Mouse (Mus musculus) small intestine, adult 2 months (tissue): ENCODE data around the gene Cyp24a1.

ENCODE experiments used
- CTCF ChIP-seq: fragments of 200-500 bp; IDR thresholded peaks from 2 replicates; pipeline ENCODE4 v1.5.1; 2012; ENCODE audit warnings: low read depth, mild to moderate bottlenecking, control low read depth, inconsistent platforms, low read length, moderate library complexity, mixed read lengths; ENCODE audit not compliant: insufficient replicate concordance, insufficient read length; ENCODE audit errors: extremely low read depth
- POLR2A ChIP-seq: fragments of 200-500 bp; IDR thresholded peaks from 2 replicates; pipeline ENCODE4 v1.6.1; 2012; ENCODE audit warnings: low read depth, mild to moderate bottlenecking, control low read depth, inconsistent platforms, low read length, moderate library complexity

DNA sequence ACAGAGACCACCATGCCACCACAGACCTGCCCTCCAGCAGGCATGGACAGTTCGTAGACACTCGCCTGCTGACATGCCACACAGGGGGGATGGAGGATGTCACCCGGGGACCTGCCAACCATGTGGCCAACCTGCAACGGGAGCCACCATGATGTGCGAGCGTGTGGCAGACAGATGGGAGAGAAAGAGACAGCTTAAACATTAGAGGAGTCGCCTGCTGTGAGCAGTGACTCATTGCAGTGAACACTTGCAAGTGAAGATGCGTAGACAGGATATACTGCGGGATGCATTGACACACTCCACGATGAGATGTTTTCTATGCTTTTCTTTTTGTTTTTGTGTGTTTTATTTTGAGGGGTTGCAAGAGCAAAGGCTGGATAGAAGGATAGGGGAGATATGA lies 49.3 kb downstream of the Cyp24a1 start:
- no peak for TF ChIP-seq POLR2A
- TF ChIP-seq CTCF: no peak
